Mouse (Mus musculus): ENCODE measurements around the gene Rnf111. TPM values are rescaled to one million over a fixed set of nuclear protein-coding genes. Genes with fewer than 3 reads are reported as not detected.
A peak's percentile ranks its signal among the peaks of the same experiment; 100 is the strongest.
"Not testable (repeated sequence)": the region's sequence is repeated elsewhere in the genome, so short reads cannot be mapped to it uniquely, and the experiment has no call there.

The Rnf111 gene
- total RNA-seq, 2 experiments from 2014 or later, result 41.6 to 43.8 TPM

- DNase-seq, result no peak
These were observed 6.5 kb downstream of the Rnf111 start for GRCm38 (mm10) chr9:70496990-70497389.

- no peak for DNase-seq
These were observed 10.5 kb downstream of the Rnf111 start for GRCm38 (mm10) chr9:70493038-70493437.

- no peak for DNase-seq
These were observed 12.3 kb downstream of the Rnf111 start for GRCm38 (mm10) chr9:70491176-70491575.

GRCm38 (mm10) chr9:70487401-70487800 lies 16.1 kb downstream of the Rnf111 start:
- no peak for DNase-seq

- DNase-seq, result no peak
These were observed 17.7 kb downstream of the Rnf111 start for GRCm38 (mm10) chr9:70485840-70486239.

- DNase-seq, result no peak
These were observed 20.0 kb downstream of the Rnf111 start for GRCm38 (mm10) chr9:70483495-70483894.

- DNase-seq, result no peak
These were observed 21.7 kb downstream of the Rnf111 start for GRCm38 (mm10) chr9:70481872-70482271.

- DNase-seq, result no peak
These were observed 26.3 kb downstream of the Rnf111 start for GRCm38 (mm10) chr9:70477229-70477628.

- DNase-seq, result no peak
These were observed 27.7 kb downstream of the Rnf111 start for GRCm38 (mm10) chr9:70475777-70476270.

- DNase-seq, result no peak
These were observed 30.1 kb downstream of the Rnf111 start for GRCm38 (mm10) chr9:70473400-70473799.

- DNase-seq, result not testable (repeated sequence)
These were observed 40.4 kb downstream of the Rnf111 start for GRCm38 (mm10) chr9:70463091-70463490.

- no peak for DNase-seq
These were observed 51.2 kb downstream of the Rnf111 start for GRCm38 (mm10) chr9:70452371-70452770.

- DNase-seq, result no peak
These were observed 54.5 kb downstream of the Rnf111 start for GRCm38 (mm10) chr9:70449072-70449471.

GRCm38 (mm10) chr9:70439959-70440358 lies 63.6 kb downstream of the Rnf111 start:
- no peak for DNase-seq

- DNase-seq, result no peak
These were observed 80.9 kb downstream of the Rnf111 start for GRCm38 (mm10) chr9:70422661-70423060.

GRCm38 (mm10) chr9:70421257-70422056 lies 82.1 kb downstream of the Rnf111 start, which contains the start of gene Ccnb2:
Ccnb2 (minus strand) TSS chr9:70421547.
- DNase-seq, result peak; percentile 72 to 76

GRCm38 (mm10) chr9:70416412-70416811 lies 87.1 kb downstream of the Rnf111 start:
- no peak for DNase-seq

- no peak for DNase-seq
These were observed 90.5 kb downstream of the Rnf111 start for GRCm38 (mm10) chr9:70413038-70413437.

GRCm38 (mm10) chr9:70410668-70411067 lies 92.9 kb downstream of the Rnf111 start:
- no peak for DNase-seq

- no peak for DNase-seq
These were observed 93.8 kb downstream of the Rnf111 start for GRCm38 (mm10) chr9:70409743-70410142.

GRCm38 (mm10) chr9:70408791-70409190 lies 94.7 kb downstream of the Rnf111 start:
- no peak for DNase-seq

- no peak for DNase-seq
These were observed 96.9 kb downstream of the Rnf111 start for GRCm38 (mm10) chr9:70406596-70406995.

GRCm38 (mm10) chr9:70401937-70402539 lies 101.5 kb downstream of the Rnf111 start:
- DNase-seq, result peak in 1 of 2 experiments; percentile 27

- DNase-seq, result no peak
These were observed 107.4 kb downstream of the Rnf111 start for GRCm38 (mm10) chr9:70396083-70396482.
